Mouse (Mus musculus) embryonic fibroblast, embryonic 13.5 days (primary cell): ENCODE results near the gene Litaf.

ENCODE experiments used
- CTCF ChIP-seq: IDR thresholded peaks from 2 replicates; pipeline ENCODE4 v1.5.1; 2011; ENCODE audit warnings: mild to moderate bottlenecking, control low read depth, low read length, moderate library complexity, borderline replicate concordance; ENCODE audit not compliant: insufficient read depth
- POLR2A ChIP-seq: IDR thresholded peaks from 2 replicates; pipeline ENCODE4 v1.6.1; 2011; ENCODE audit warnings: low read depth, mild to moderate bottlenecking, control low read depth, low read length, moderate library complexity

DNA sequence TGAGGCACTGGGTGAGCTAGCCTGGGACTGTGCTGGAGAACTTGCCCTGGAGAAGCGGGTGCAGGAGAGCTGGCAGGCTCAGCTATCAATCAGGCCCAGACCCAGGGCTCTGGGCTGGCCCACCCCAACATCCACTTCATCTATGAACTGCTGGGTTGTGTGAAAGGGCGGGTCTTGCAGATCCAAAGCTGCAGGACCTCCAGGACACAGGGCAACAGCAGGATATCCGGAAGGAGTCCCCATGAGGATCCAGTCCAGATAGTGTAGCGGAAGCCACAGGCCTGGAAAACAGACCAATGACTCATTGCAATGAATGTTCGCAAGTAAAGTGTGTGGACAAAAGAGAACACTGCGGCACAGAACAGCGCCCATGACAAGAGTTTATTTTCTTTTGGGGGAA is 19.5 kb downstream of the Litaf start:
- no peak for TF ChIP-seq CTCF
- no peak for TF ChIP-seq POLR2A
